In the genomic region with DNA sequence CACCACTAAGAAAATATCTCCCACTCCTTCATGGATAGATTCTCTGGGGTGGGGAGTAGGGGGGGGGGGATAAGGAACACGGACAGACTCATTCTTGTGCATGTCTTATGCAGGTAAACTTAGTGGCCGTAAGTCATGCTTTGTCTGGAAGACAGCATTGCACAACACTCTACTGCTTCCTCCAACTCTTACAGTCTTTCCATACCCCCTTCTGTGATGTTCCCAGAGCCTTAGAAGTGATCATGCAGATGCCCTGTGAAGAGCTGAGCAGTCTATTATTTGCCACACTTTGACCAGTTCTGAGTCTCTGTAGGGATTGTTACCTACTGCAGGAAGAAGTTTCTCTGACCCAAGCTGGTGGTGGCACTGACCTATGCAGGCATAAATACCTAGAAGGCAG, we compare ENCODE assay signal across 15 mouse cellular contexts.
"Had no signal": no experiment of that assay in that cellular context is flagged by ENCODE, and none has a peak within 500 bp of the region (broad histone marks: within the 10 kb centered on the region; RNA-seq: fewer than 3 reads in every experiment).

No protein-coding gene starts in this region.

- H3K4me3 ChIP-seq: left cerebral cortex, adult 2 months; limb, embryonic 10.5 days; liver, embryonic 15.5 days; midbrain, embryonic 12.5 days had no signal

- H3K4me1 ChIP-seq: liver, embryonic 15.5 days had no signal

- ATAC-seq: inflammation-experienced regulatory T-cells, adult 6 months; intestine, postnatal 0 days; lung, postnatal 0 days; midbrain, embryonic 16.5 days had no signal

- H3K9me3 ChIP-seq: limb, embryonic 10.5 days; liver, embryonic 15.5 days; midbrain, embryonic 12.5 days had no signal

- H3K27me3 ChIP-seq: liver, embryonic 15.5 days; midbrain, embryonic 12.5 days had no signal

- H3K4me2 ChIP-seq: liver, embryonic 11.5 days; liver, embryonic 15.5 days; midbrain, embryonic 12.5 days had no signal

- H3K9ac ChIP-seq: liver, embryonic 15.5 days; midbrain, embryonic 12.5 days had no signal

- H3K27ac ChIP-seq: left cerebral cortex, adult 2 months; limb, embryonic 10.5 days; liver, embryonic 15.5 days; midbrain, embryonic 12.5 days had no signal

- DNase-seq: kidney, adult 8-10 months; lung, adult 2 months; lung, postnatal 36 days; right cerebral cortex, postnatal 4 days; spleen, adult 18-20 months; thymus, postnatal 4 days had no signal

- H3K36me3 ChIP-seq: liver, embryonic 15.5 days had no signal
